Comparison of ENCODE assay signal across 11 mouse cellular contexts in the genomic region with DNA sequence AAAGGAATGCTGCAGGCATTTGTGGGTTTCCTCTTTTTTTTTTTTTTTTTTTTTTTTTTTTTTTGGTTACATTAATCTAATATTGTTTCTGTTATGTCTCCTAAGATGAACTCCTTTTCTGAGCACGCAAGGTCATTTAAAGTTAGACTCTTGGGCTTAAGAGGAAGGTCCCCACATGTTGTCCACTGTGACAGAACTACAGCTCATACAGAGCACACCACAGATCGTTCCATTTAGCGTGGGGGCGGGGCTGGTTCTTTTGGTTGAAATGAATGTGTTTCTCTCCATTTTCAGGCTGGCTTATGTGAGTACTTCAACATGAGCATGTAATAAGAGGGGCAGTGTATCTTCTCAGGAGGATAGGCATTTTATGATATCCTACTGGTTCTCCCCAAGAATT.
"Had no signal": no experiment of that assay in that cellular context is flagged by ENCODE, and none has a peak within 500 bp of the region (broad histone marks: within the 10 kb centered on the region; RNA-seq: fewer than 3 reads in every experiment).

No protein-coding gene starts in this region.

- H3K27me3 ChIP-seq: limb, embryonic 15.5 days; liver, embryonic 13.5 days; midbrain, embryonic 13.5 days; neural tube, embryonic 15.5 days had no signal

- ATAC-seq: hindbrain, postnatal 0 days; midbrain, embryonic 13.5 days had no signal

- H3K4me3 ChIP-seq: limb, embryonic 15.5 days; liver, embryonic 13.5 days; midbrain, embryonic 13.5 days; myocyte; neural tube, embryonic 15.5 days had no signal

- H3K27ac ChIP-seq: hindbrain, postnatal 0 days; limb, embryonic 15.5 days; liver, embryonic 13.5 days; midbrain, embryonic 13.5 days; neural tube, embryonic 15.5 days had no signal

- H3K9me3 ChIP-seq: limb, embryonic 15.5 days; liver, embryonic 13.5 days; midbrain, embryonic 13.5 days; neural tube, embryonic 15.5 days had no signal

- H3K9ac ChIP-seq: limb, embryonic 15.5 days; liver, embryonic 13.5 days; midbrain, embryonic 13.5 days; neural tube, embryonic 15.5 days had no signal

- H3K4me2 ChIP-seq: limb, embryonic 15.5 days; liver, embryonic 13.5 days; midbrain, embryonic 13.5 days; neural tube, embryonic 15.5 days had no signal

- H3K36me3 ChIP-seq: limb, embryonic 15.5 days; liver, embryonic 13.5 days; midbrain, embryonic 13.5 days; neural tube, embryonic 15.5 days had no signal

- DNase-seq: layer of hippocampus, adult 9-11 months; layer of hippocampus, postnatal 36 days; liver, embryonic 13.5 days; lung, adult 18-20 months; thymus, adult 18-20 months; thymus, postnatal 14 days had no signal
